Mouse (Mus musculus) brain, adult 2 months (tissue): ENCODE data around the gene 2410137M14Rik.

ENCODE experiments used
- DNase-seq: peaks from one replicate; pipeline ENCODE4 v3.0.0; 2011; ENCODE audit warnings: low read depth, low spot score

Gene 2410137M14Rik

DNA sequence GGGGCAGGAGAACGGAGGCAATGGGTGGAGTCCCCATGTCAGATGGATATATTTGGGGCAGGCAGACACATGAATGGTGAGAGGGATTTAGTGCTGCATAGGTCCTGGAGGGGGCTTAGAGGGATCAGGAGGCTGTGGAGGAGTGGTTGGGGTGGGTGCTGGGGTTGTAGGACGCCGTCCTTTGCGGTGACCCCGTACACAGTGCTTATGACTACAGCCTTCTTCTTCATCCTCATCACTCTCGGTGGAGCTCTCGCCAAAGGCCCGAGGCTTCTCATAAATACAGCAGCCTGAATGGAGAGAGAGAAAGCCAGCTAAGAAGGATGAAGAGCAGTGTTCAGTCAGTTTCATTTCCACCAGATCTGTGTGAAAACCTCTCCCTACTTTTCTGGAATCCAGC, 31.8 kb downstream of the 2410137M14Rik start:
- no peak for DNase-seq

DNA sequence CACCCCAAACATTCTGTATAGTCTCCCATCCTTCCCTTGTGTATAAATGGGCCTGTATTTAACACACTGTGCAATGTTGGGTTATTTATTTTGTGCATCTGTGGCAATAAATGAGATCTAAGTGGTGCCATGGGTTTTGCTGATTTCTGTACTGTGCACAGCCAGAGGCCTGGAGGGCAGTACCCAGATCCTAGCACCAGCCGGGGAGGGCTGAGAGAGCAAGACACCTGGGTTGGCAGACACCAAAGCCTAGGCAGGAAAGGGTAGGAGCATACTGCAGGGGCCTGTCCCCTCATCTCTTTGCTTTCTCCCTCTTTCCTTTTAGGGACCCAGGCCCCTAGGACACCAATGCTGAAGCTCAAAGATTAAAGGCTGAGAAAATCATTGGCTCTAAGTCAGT, 32.8 kb downstream of the 2410137M14Rik start:
- no peak for DNase-seq

DNA sequence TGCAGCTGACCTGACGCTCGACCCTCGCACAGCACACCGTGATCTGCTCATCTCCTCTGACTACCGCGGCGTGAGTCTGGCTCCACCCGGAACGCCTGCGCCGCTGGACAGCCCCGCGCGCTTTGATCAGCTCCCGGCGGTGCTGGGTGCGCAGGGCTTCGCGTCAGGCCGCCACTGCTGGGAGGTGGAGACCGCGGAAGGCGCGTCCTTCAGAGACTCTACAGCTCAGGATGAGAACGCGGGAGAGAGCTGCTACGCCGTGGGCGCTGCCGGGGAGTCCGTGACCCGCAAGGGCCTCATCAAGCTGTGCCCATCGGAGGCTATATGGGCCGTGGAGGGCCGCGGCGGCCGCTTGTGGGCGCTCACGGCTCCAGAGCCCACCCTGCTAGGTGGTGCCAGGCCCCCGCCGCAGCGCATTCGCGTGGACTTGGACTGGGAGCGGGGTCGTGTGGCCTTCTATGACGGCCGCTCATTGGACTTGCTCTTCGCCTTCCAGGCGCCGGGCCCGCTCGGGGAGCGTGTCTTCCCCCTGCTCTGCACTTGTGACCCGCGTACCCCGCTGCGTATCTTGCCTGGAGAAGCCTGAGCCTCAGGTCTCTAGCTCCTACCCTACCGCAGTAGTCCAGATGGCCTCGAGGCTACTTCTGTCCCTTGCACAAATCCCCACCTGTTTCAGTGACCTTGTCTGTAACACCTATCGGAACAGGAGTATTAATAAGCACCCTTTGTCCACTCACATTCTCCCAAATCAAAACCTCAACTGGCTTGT, 33.8 kb downstream of the 2410137M14Rik start:
- DNase-seq: peak; percentile 76

DNA sequence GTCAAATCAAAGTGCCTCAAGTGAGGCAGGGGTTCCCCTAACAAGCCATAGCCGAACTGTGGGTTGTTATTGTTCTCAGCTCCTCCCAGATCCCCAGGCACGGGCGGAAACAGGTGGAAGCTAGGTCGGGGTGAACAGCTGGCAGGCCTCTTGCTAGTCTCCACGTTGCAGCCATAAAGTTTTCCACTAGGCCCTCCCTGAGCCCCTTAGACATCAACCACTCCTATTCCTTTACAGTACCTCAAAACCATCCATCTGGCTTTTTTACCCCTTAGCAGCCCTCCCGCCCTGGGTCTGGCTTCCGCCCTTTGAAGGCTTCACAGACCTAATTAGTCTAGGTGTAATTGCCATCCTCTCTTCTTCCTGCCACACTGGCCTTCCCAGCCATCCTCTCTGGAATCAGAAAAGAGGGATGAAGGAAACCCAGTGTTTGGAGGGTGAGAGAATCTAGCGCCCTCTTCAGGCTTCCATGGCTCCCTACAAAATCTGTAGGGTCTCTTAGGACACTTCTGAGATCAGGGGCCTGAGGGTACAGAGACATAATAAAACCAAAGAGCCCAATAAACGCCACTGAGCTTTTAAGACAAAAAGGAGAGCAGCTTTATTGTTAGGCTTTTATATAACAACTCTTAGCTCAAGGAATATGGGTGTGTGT, 36.8 kb downstream of the 2410137M14Rik start:
- DNase-seq: peak; percentile 66

DNA sequence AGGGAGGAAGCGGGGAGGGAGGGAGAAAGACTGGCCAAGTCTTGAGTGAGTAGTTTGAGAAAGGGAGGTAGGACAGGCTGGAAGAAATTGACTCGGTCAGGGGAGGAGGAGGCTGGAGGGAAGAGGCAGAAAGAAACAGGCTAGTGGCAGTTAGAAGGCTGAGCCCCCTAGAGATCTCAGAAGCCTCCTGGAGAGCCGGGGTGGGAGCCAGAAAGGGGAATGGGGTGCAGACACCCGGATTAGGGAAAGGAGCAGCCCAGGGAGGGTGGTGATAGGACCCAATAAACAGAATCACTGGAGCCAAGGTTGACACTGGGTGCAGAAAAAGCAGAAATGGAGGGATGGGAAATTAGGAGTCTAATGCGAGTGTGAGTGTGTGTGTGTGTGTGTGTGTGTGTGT, 37.3 kb downstream of the 2410137M14Rik start:
- no peak for DNase-seq

DNA sequence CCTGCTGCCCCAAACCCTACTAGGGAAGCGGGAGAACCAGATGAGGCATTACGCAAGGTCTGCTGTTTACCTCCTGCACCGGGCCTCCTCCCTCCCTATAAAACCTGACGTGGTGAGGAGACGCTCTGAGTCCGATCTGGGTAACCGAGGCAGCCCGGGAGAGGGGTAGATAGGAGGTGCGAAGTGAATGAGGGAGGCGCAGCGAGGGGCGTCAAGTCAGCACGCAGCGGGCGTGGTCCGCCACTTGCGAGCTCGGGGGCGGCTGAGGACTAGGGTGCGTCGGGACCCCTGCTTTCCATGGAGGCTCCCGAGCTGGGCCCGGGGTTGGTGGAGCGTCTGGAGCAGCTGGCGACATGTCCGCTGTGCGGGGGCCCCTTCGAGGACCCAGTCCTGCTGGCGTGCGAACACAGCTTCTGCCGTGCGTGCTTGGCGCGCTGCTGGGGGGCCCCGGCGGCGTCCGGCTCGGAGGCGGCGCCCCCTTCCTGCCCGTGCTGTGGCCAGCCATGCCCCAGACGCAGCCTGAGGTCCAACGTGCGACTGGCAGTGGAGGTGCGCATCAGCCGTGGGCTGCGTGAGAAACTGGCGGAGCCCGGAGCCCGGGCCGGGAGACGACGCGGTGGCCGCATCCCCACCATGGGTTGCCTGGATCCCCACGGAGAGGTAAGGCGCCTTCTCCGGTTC, 38.1 kb downstream of the 2410137M14Rik start, which contains the start of gene Rnf39:
TSS of gene Rnf39 (plus strand) at position 128 of the 681 bp plus-strand sequence.
- peak; percentile 55 for DNase-seq

DNA sequence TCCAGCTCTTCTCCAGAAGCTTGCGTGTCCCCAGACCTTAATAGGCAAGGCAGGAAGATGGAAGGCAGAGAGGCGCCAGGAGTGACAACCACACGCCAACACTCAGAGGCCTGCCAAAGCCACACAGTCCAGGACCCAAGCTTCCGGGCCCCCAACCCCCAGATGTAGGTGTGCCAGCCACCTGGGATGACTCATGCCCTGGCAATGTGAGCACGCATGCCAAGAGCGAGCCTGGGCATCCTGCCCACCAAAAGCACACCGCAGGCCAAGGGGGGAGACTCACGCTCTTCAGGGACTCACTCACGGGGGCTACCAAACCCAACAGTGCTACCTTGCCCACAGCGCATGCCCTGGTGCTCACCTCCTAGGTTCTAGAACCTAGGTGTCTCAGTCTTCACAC, 38.6 kb downstream of the 2410137M14Rik start:
- peak; percentile 93 for DNase-seq

DNA sequence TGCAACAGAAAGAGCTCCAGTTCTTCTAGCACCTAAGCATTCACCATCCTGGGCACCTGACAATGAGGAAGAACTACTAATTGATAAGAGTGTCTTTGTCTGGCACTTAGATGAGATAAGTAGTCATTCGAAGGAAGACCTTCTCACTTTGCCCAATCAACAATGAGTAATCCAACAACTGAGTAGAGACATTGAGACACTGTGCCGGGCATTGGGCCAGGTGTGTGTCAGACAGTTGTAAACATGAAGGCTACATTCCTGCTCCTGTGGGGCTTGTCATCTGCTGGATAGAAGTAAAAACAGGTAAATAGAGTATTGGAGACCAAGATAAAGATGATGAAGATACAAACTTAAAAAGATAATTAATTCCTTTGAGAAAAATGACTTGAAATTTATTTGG, 43.0 kb downstream of the 2410137M14Rik start:
- DNase-seq: no peak

DNA sequence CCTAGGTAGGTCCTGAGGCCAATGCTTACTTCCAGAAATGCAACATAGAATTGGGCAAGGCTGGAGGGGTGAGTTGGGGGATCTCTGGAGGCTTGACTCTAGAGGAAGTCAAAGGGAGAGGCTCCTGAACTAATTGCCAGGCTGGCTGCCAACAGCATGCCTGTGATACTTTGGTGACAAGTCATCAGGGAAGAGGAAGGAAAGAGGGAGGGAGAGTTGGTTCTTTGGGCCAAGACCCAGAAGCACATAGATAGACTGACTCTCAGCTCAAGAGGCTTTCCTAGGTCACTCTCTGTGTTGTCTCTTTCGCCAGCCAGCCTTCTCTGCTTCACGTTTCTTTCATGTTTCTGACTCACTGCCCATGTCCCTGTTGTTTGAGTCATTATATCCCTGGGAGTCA, 49.2 kb downstream of the 2410137M14Rik start:
- no peak for DNase-seq

DNA sequence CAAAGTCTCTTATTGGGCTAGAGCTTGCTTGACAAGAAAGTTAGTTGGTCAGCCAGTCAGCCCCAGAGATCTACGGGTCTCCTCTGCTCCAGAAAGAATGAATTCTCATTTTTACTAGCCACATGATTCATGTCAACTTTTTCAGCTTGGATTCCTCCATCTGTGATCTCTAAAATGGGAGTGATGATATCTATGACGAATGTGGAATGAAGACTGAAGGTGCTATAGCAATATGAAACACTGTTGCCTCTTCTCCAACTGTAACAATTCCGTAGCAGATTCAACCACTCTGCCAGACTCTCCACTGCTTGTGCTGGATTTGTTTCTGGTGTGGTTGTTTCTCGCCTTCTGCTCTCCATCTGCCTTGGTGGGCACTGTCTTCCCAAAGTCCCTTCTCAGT, 49.9 kb downstream of the 2410137M14Rik start:
- DNase-seq: peak; percentile 54

DNA sequence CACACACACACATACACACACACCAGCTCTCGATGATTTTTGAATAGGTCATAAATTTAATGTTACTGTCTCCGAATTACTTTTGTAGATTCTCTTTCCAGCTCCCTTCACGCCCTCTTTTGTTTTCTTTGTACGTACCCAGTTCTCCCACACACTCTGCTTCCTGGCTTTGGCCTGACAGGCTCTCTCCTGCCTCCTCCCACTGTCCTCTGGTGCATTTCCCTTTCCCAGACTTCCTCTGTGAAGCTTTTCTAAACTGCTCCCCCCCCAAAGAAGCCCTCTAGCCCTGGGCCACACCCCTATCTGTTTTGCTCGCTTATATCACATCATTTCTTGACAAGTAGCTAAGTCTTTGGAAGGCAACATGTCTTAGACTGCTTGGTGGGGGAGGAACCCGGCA, 50.8 kb downstream of the 2410137M14Rik start:
- DNase-seq: peak; percentile 31

DNA sequence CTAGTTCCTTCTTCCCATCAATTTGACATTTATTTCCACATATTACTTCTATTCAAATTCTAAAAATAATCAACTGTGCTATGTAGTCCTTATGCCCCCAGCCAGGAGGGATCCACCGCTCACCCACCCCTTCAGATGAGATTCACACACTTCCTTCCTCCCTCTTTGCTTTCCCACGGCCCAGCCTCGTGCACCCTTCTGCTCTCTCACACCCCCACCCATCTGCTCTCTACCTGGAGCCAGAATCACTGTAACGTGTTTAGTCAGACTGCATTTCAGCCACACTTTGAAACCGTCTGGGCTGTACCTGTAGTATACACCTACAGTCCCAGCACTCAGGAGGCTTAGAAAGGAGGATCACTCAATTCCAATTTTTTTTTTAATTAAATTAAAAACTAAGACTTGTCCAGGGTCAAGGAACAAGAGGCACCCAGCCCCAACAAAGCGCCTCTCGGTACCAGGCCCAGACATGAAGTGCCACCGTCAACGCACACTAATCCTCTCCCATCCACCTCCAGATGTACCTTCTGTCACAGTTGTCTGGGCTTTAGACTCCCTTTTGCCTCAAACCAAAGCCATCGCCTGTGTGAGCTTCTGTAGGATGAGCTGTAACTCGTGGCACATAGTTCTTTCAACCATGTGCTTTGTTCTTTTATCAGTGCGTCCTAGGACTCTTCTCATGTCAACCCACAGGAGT, 51.7 kb downstream of the 2410137M14Rik start:
- peak; percentile 60 for DNase-seq
